Mouse (Mus musculus): Measurements from ENCODE around the gene Rtn4r.

Rtn4r gene

DNA sequence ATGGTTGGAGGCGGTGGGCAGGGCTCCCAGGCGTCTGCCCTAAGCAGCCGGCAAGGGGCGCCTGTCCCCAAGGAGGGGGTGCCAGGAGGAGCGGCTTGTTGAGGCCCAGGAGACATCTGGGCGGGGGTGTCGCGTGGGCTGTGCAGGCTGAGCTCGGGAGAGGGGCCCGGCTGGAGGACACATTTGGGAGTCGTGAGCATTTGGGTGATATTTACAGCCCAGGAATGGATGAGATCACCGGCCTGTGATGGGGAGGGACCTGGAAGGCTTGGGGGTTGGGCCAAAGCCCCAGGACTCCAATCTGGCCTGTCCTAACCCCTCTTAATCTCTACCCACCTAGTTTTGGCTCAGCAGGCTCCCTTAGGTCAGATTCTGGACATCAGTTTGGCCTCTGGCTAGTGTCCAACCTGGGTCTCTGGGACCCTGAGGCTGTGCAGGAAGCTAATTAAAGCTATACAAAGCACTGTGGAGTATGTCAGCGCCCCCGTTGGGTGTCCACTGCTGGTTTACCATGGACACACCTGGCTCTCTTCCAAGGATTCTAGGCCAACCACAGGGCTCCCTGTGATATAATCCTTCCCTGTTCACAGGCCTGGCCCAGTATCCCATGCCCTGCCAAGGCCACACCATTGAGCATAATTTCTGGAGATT, 27.2 kb downstream of the Rtn4r start:
- no peak for DNase-seq (ENCODE audit: extremely low spot score, low spot score)

DNA sequence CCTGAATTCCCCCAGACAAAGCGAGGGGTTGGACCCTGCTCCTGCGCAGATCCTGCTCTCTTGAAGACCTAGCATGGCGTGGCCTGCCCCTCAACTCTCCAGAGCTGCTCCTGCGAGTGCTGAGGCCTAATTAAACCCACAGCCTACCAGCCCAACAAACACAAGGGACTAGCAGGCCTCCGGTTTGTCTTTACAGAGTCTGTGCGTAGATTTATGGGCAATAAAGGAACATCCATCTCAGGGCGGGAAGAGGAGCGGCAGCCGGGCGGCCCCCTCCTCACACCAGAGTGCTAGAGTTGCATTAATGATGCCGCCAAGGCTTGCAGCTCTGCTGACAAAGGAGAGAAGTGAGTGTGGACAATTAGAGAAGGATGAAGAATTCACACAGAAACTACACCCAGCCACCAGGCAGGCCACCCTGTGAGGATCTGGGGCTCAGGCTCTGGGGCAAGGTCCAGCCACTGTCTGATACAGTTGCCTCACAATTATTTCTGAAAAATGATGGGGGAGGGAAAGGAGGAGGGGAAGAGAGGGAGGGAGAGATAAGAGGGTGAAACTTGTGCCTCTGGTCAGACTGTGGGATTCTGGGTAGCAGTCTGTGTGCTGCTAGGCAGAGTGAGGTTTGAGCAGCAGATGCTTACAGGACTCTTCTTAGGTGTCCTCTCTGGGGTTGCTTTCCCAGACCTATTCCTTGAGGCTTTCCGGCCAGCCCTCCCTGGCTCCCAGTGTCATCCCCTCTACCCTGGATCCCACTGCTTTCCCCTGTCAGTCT, 29.3 kb downstream of the Rtn4r start:
- DNase-seq (ENCODE audit: extremely low spot score, low spot score), result peak; percentile 40

DNA sequence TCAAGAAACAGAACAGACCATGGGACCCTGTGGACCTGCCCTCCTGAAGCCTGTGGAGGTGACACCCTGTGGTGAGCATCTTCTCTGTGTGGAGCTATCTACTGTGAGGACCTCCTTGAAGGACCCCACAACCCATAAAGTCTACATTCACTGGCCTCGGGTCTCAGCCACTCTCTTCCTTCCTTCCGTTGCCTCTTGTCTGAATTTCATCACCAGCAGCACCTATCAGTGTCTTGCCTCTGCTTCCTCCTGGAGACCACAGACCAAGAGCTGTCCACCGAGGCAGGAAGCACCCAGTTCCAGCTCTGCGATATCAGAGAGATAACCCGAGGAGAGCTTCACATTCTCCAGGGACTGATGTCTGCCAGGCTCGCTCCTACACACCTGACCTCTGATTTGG, 31.8 kb downstream of the Rtn4r start:
- DNase-seq (ENCODE audit: extremely low spot score, low spot score), result no peak

DNA sequence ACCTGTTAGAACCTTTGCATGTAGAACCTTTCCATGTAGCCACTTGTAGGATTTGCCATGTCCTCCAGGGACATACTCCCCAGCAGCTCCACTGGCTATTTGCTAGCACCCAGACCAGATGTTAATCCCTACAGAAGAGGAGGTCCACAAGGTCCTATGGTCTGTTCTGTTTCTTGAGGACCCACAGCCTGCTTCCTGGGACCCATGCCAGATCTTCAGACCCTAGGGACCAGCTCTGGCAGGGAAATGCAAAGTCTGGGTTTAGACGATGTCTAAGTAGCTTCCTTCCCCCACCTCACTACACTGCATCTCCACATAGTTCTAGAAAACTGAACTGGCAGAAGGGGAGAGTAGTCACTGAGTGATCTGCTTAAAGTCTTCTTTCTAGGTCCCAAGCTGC, 32.3 kb downstream of the Rtn4r start:
- DNase-seq (ENCODE audit: extremely low spot score, low spot score), result no peak

DNA sequence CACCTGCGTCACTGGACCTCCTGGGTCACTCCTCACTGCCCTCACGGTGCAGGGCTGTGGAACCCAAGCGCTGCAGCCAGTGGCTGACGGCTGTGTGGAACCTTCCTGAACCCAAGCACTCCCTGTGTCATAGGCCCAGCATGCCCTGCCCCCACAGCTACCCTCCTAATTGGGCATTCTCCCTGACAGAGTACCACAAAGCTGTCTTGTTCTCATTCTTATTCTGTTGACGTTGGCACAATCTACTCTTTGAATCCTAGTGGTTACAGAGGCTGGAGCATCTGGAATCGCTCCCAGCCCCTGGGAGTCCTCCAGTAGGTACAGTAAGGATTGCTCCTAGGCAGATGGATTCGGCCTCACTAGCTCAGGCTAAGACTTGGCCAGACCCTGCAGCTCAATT, 33.1 kb downstream of the Rtn4r start:
- no peak for DNase-seq (ENCODE audit: extremely low spot score, low spot score)

DNA sequence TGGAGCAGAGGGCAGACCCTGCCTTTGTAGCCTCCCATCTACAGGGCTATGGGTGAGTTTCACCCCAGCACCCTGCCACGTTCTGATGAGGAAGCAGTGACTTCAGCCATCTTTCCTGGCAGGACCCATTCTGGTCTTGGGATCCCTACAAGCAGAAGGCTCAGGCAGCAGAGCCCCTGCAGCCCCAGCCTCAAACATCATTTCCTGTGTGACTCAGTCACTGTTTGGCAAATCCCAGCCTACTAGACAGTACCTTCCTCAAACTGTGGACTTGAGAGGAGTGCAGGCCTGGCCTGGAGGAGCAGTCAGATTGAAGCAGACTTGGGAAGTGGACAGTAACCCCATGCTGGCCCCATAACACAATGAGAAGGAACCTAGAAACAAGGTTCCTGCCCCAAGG, 33.7 kb downstream of the Rtn4r start:
- no peak for DNase-seq (ENCODE audit: extremely low spot score, low spot score)

DNA sequence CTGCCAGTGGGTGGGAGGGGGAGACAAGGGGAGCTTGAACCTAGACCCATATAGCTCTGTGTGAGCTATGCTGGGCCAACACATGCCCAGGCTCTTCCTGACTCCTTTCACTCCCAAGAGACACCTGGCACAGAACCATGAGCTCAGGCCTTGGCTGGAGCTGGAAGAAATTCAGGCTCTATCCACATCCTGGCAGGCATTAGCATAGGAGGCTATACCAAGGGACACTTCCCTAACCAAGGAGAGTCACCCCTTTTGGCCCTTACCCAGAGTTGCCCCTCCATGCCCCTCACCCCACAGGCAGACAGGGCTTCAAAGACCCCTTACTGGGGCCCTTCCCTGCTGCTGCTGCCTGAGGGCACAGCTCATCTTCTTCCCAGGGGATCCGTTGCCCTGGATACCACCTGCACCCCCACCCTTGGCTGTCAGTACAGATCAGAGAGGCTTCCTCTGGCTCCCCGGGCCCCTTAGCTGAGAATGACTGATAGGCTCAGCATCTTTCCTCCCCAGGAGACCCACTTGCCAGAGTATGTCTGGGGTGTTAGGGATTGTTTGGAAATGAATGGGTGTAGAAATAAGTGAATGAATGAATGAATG, 37.3 kb downstream of the Rtn4r start:
- DNase-seq (ENCODE audit: extremely low spot score, low spot score), result no peak

DNA sequence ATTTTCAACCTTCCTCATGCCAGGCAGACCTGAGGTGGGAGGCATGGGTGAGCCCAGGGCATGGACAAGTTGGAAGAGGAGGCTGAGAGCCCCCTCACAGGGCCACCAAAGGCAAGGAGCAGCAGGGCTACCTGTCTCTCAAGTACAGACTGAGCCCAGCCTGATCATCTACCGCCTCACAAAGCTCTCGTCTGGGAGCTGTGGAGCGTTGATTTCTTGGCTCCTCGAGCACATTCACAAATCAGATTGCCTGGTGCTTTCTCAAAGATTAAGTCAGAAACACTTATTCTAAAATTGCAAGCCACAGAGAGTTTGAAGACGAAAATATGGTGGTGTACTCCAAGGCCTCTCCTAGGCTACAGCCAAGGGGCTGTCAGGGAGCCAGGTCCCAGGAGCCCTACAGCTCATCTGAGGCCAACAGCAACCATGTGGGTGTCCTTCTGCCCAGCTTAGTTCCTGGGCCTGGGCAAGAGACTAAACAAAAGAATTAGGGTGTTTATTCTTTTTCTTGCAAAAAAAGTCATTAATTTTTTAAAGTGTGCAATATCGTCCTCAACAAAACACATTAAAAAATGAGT, 39.3 kb downstream of the Rtn4r start:
- no peak for DNase-seq (ENCODE audit: extremely low spot score, low spot score)

DNA sequence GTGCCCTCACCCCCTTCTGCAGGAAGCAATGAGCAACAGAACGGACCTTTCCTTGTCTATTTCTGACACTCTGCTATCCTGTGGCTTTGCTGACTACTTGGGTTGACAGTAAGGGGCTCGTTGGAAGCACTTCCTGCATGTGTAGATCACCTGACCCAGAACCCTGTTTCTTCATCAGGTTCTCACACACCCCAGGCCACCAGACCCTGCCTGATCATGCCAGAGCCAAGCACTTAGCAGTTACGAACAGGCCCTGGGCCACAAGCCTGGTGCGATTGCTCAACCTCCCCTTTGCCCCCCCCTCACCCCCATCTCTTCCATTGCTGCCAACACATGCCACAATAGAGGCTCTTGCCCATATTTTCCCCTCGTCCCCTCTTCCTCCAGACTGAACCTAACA, 41.7 kb downstream of the Rtn4r start:
- no peak for DNase-seq (ENCODE audit: extremely low spot score, low spot score)

DNA sequence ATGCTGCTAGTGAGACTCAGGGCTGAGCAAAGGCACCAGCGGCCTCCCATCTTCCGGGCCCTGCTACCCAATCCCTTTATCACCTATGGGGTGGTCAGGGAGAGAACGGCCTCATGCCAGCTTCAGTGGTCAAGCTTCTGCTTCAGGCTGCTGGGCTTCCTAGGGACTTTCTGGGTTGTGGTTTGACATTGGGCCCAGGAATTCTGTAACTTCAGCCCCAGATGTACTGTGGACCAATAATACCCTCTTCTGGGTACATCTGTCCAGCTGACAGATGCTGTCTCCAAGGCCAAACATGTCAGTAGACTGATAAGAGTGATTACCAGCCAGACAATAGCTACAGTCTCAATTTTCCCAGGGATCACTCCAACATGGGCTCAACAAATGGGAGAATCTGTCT, 42.3 kb downstream of the Rtn4r start:
- no peak for DNase-seq (ENCODE audit: extremely low spot score, low spot score)

DNA sequence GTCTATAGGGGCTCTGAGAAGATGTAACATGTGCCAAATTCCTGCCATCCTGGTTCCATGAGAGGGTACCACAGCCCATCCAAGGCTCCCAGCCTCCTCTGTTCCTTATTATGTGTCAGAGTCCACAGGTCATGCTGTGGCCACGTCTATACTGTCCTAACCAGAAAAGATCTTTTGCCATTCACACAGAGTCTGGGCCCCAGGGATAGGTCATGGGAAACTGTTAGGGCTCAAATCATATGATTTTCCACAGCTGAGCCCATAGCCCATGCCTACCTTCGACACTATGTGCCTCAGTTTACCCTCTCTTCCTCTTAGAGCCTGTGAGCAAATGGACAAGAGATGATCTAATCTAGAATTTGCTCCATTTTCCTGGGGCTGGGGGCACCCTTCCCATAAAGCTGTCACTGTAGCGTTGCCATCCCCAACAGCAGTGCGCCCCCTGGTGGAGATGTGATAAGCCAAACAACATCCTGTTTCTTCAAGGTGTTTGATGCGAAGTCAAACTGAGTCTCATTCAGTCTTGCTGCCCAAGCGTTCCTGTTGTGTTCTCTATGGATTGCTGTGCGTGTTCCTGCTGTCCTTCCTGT, 44.9 kb downstream of the Rtn4r start:
- DNase-seq (ENCODE audit: extremely low spot score, low spot score), result peak; percentile 86

DNA sequence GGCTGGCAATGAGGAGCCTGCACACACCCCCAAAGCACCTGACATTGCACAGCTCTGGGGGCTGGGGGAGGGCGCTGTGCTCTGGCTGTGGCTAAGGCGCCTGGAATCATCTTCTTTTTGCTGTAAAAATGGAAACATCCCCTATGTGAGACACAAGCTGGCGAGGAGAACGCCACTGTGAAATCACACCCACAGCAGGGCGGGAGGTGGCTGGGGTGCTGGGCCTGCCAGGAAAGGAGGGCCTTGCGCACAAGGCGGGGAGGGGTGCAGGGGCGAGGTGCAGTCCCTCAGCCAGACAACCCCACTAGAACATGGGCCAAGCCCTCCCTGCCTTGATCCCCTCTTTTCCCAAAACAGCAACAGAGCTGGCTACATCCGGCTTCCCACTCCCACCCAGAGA, 45.8 kb downstream of the Rtn4r start:
- no peak for DNase-seq (ENCODE audit: extremely low spot score, low spot score)

DNA sequence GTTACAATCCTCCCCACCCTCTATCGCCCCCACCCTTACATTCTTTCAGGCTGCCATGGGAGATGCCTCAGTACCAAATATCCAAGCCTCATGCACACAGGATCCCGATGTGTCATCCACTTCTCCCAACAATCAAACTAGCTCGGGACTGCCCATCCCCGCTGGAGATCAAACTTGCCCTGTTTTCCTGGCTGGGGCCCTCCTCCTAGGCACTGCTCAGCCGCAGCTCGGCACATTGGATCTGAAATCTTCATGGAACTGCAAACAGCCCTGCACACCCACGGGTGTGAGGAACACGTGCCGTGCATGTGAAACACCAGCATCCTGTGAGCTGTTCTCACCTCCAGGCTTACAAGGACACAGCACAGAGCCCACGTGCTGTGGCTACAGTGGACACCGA, 46.3 kb downstream of the Rtn4r start:
- DNase-seq (ENCODE audit: extremely low spot score, low spot score), result no peak

DNA sequence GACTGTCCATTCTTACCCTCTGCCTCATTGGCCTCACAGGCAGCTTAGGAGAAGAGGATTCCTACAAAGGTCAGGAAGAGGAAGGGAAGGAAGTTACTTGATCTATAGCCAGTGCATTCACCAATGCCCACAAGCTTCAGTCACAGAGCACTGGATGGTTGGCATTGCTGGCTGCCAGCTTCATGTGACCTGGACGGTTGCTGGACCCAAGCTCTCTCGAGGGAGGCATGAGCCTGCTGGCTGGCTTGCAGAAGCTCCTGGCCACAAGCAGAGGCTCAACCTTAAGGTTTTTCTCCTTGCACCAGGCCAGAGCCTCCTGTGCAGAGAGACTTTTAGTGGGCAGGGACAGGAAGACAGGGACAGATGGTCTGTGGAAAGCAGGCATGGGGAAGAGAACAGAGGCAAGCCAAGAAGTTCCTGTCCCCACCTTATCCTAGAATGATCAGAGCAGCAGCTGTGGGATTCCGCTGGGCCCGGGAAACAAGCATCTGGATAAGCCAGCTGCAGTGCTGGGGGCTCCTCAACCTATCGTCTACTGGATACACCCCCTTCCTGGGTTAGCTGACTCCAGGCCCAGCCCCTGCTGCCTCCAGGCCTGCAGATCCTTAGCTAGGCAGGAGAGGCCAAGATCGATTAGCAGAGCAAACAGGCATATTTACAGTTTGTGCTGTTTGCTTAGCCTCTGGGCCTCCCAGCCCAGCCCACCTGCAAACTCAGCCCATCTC, 48.5 kb downstream of the Rtn4r start:
- no peak for DNase-seq (ENCODE audit: extremely low spot score, low spot score)

DNA sequence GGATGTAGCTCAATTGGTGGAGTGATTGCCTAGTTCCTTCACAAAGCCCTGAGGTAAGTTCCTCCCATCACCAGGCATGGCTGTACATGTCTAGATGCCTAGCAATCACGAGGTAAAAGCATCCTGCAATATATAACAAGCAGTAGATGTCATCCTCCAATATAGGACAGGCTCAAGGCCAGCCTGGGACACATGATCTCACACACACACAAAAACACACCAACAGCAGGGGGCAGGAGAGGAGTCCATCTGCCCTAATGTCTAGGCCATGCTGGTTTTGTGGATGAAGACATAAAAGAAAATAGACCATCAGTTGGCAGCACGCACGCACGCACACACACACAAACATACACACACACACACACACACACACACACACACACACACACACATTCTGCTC, 49.3 kb downstream of the Rtn4r start:
- no peak for DNase-seq (ENCODE audit: extremely low spot score, low spot score)

DNA sequence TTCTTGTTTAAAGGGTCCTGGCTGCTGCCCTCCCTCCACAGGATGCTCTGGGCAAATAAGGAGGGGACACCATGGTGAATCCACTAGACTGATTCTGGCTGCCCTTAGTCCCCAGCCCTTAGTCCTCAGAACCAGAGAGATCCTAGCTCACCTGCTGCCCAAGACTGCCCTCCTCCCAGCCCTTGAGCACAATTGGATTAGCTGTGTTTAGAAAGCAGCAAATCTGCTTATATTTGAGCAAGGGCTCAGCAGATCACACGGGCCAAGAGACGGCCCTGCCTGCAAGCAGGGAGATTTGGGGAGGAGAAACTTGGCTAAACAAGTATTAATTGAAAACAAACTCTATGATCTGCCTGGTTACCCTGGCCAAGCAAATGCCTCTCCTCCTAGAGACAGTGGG, 52.1 kb downstream of the Rtn4r start:
- no peak for DNase-seq (ENCODE audit: extremely low spot score, low spot score)

DNA sequence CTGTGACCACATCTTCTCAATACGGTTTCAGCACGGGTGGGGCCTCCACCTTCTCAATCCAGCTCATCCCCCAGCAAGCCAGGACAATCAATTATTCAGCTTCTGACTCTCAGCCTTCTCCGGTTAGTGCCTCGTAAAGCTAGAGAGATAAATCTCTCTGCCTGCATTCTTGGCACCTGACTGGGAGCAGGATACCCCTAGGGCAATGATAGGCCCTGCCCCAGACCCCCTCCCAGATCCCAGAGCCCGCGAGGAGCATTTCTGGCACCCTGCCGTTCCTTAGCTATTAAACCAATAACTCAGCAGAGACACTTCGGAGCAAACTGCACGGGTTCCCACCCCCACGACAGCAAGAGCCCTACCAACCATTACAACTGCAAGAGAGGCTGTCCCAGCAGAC, 54.0 kb downstream of the Rtn4r start:
- no peak for DNase-seq (ENCODE audit: extremely low spot score, low spot score)

DNA sequence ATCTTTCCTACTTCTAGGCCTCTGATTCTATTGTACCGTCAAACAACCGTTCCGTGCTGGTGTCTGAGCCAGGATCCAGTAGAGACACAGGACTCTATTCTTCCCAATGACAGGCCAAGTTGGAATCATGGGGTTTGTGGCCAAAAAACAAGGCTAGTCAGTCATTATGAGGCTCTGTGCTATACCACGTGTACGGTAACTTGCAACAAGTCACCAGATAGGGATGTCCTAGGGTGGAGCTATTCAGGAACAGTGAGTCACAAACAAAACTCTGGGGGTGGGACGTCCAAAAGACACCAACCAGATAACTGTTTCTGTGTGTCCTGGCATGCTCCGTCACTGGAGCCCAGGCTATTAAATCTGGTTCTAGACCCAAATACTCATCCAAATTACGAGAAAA, 55.3 kb downstream of the Rtn4r start:
- no peak for DNase-seq (ENCODE audit: extremely low spot score, low spot score)

DNA sequence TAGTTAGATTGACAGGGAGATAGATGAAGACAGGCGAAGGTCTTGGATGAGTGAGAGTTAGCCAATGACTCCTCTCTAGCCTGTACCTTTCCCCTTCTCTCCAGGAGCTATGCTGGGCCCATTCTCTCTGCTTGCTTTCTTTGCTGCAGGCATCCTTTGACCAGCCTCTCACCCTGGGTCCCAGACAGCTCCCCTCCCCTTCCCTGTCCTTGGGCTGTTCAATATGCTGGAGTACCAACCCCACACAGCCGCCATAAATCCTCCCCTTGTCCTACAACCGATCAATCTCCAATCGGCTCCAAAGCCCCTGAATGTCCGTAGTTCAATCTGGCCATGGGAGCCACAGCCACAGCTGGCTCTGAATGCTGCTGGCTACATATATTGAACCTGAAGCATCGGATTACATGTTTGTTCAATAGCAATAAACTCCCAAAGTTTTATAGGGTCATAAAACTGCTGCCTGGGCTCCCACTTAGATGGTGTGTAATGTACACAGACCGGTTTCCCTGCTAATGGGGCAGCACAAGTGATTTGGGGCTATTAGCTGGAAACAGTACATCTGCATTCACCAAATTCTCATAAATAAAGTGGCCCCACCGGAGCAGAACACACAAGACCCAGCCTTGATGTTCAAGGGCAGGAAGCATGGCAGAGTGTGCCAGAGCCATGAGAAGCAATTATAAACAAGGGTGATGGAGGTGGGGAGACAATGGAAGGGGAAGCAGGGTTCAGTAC, 58.4 kb downstream of the Rtn4r start:
- DNase-seq (ENCODE audit: extremely low spot score, low spot score), result no peak

DNA sequence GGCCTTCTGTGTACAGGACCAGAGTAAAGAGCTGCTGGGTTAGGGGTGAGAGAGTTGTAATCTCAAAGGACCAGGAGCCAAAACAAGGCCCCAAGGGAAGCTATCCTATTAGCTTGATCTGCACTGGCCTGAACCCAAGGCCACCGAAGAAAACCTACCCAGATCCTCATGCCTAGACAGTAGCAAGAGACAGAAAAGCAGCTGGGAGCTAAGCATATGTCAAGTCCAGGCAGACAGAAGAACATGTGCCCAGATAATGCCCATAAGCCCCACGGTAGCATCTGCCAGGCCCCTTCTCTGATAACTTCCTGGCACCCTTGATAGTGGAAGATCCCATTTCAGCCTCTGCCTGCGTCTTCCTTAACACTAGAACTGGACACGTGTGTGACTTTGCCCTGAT, 59.4 kb downstream of the Rtn4r start:
- DNase-seq (ENCODE audit: extremely low spot score, low spot score), result no peak

DNA sequence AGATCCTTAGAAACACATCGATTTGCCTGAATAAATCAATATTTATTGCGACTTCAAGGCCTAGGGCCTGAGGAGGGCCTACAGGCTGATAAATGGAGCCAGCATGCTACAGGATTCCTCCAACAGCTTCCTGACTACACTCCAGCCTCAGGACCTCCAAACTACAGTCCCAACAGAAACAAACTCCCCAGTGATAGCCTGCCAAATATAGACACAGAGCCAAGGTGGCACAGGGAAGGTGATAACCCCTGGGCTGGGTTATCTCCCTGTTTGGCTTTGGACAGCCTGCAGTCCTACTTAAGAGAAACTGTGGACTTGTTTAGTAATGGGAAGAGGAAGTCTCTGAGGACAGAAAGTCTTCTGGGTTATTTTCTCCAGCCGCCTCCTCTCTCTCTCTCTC, 59.8 kb downstream of the Rtn4r start:
- DNase-seq (ENCODE audit: extremely low spot score, low spot score), result no peak

All from neural tube, embryonic 10.5 days (tissue).